Mouse (Mus musculus) stomach, embryonic 16.5 days (tissue): ENCODE data around the gene Zbtb16. TPM values are rescaled to one million over a fixed set of nuclear protein-coding genes. Genes with fewer than 3 reads are reported as not detected.

Experiments used
- ATAC-seq: fragments of 200-750 bp; cut with Nextera tagmentation; 2 replicates; pipeline ENCODE4 v1.8.0; 2017; ENCODE audit warnings: moderate number of reproducible peaks, moderate TSS enrichment; ENCODE audit not compliant: insufficient read depth, low FRiP score
- H3K27ac ChIP-seq: fragments of 300-500 bp; sonication (generic); 2 replicates; pipeline ENCODE4 v1.5.1; 2014; ENCODE audit warnings: low read length
- H3K27me3 ChIP-seq: fragments of 300-500 bp; sonication (generic); 2 replicates; pipeline ENCODE4 v1.6.1; 2014; ENCODE audit warnings: low read length, control low read depth, mixed read lengths; ENCODE audit not compliant: control insufficient read depth, insufficient read depth
- H3K36me3 ChIP-seq: fragments of 300-500 bp; sonication (generic); 2 replicates; pipeline ENCODE4 v1.6.1; 2014; ENCODE audit warnings: low read length; ENCODE audit not compliant: control insufficient read depth, insufficient read depth
- H3K4me1 ChIP-seq: fragments of 300-500 bp; sonication (generic); 2 replicates; pipeline ENCODE4 v1.6.1; 2014; ENCODE audit warnings: low read length, control low read depth, mixed read lengths; ENCODE audit not compliant: control insufficient read depth, insufficient read depth
- H3K4me2 ChIP-seq: fragments of 300-500 bp; sonication (generic); 2 replicates; pipeline ENCODE4 v1.6.1; 2014; ENCODE audit warnings: low read depth, low read length, mixed read lengths
- H3K4me3 ChIP-seq: fragments of 300-500 bp; sonication (generic); replicated peaks from 2 replicates; pipeline ENCODE4 v1.5.1; 2014; ENCODE audit warnings: mild to moderate bottlenecking, low read length
- H3K9ac ChIP-seq: fragments of 300-500 bp; sonication (generic); 2 replicates; pipeline ENCODE4 v1.6.1; 2014; ENCODE audit warnings: low read length
- H3K9me3 ChIP-seq: fragments of 300-500 bp; sonication (generic); replicated peaks from 2 replicates; pipeline ENCODE4 v1.6.1; 2016; ENCODE audit warnings: low read length, control low read depth; ENCODE audit not compliant: control insufficient read depth
- WGBS: fragments of 180-500 bp; shearing (Covaris S2); extraction: QIAGEN DNeasy Blood & Tissue Kit; methylation state at CpG from one replicate; pipeline ENCODE4 v1.1.7; 2014; 5-methylcytosine and 5-hydroxymethylcytosine counted together
- polyA plus RNA-seq: library from polyadenylated mRNA; unstranded; fragments of >200 nt; fragmentation: Nextera tagmentation; extraction: Ambion mirVana; gene quantifications from 2 replicates; pipeline ENCODE4 v1.2.1, GENCODE M21; 2015

The Zbtb16 gene
- polyA plus RNA-seq, 1 experiment from 2014 or later: 5.1 TPM

DNA sequence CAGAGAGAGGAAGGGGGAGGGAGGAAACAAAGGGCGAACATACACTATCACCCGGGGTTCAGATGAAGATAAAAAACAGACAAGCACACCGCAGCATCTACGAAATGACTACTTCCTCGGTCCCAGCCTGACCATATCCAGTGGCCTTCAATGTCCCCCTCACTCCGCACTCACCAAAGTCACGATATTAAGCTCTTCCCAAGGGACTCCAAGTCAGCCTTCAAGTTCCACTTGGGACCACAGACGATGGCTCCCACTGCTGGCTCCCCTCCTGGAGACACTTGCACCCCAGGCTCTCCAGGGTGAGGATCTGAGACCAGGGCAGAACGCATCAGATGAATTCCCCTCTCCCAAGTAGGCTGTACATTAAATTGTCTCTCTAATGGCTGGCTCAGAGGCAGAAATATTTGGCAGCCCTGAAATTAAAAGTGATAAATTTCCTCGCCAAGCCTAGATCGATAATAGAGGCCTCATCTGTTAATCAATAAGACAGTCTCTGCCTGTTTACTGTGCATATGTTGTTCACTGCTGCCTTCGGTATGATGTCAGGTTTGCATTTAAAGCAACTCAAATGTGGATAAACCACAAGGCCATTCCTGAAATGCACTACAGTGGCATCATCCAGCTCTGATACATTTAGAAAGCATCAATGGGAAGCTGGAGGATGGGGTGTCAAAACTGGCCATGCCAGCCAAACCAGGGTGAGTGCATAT, 115.6 kb downstream of the Zbtb16 start:
- no peaks in the 10 kb centered on the region for H3K36me3 ChIP-seq
- ATAC-seq: no peak
- WGBS: 81% methylated on average over 12 of the region's 12 CpGs
- no peak overlapping the region for H3K4me3 ChIP-seq
- H3K27me3 ChIP-seq: no peaks in the 10 kb centered on the region
- peaks cover 21% of the 10 kb centered on the region for H3K4me1 ChIP-seq
- no peak overlapping the region for H3K27ac ChIP-seq
- H3K4me2 ChIP-seq: no peak overlapping the region
- H3K9me3 ChIP-seq: no peaks in the 10 kb centered on the region
- no peak overlapping the region for H3K9ac ChIP-seq

DNA sequence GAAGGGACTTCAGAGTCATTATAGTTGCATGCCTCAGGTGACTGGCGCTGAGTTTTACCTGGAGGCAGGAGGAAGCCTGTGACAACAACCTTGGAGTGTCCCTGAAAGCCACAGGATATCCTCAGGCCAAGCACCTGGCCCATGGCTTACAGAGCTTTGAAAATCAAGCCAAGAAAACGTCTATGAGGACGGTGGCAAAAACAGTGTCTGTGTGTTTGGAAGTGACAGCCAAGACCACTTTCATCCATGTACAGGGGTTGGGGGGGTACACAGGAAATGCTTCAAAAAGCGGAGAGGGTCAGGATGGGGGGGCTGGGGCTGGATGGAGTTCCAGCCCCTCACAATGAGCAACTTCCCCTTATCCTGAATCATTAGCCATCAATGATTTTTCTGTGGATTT, 116.4 kb downstream of the Zbtb16 start:
- Histone ChIP-seq H3K36me3 (no peaks in the 10 kb centered on the region), H3K9me3 (no peaks in the 10 kb centered on the region), H3K9ac (no peak overlapping the region), H3K4me2 (no peak overlapping the region), H3K27ac (no peak overlapping the region), H3K27me3 (no peaks in the 10 kb centered on the region), H3K4me3 (no peak overlapping the region), H3K4me1 (peaks cover 21% of the 10 kb centered on the region)
- 74% methylated on average over 4 of the region's 4 CpGs for WGBS
- no peak for ATAC-seq

DNA sequence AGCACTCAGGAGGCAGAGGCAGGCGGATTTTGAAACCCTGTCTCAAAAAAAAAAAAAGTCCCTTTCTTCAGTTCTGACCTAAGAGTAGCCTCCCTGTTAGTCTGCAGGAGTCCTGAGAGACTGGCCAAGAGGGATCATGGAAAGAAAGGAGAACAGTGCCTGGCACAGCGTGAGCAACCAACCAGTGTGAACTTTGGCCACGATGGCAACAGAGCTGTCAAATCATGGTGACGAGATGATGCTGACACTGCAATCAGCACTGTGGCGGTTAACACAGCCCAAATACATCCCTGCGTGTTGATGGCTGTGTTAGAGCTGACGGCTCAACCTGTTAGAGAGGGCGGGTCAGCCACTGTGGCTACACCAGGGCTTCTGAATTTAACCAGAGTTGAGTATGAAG, 119.5 kb downstream of the Zbtb16 start:
- Histone ChIP-seq H3K36me3 (no peaks in the 10 kb centered on the region), H3K9me3 (no peaks in the 10 kb centered on the region), H3K27me3 (no peaks in the 10 kb centered on the region), H3K4me1 (no peaks in the 10 kb centered on the region), H3K4me3 (no peak overlapping the region), H3K9ac (no peak overlapping the region), H3K4me2 (no peak overlapping the region), H3K27ac (no peak overlapping the region)
- 88% methylated on average over 8 of the region's 8 CpGs for WGBS
- no peak for ATAC-seq

DNA sequence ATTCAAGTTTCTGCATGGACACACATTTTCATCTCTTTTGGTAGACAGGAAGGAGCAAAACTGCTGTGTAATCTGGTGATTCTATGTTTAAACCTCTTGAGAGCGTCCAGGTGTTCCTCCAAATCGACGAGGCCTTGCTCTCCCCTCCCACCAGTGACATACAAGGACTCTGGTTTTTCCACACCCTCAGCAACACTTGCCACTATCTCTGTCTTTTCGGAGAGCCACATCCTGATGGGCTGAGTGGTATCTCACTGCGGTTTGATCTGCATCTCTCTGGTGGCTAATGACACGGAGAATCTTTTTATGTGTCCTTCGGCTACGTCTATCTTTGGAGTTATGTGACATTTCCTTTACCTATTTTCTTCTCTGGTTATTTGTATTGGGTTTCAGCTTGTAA, 121.0 kb downstream of the Zbtb16 start:
- Histone ChIP-seq H3K36me3 (no peaks in the 10 kb centered on the region), H3K4me3 (no peak overlapping the region), H3K4me1 (no peaks in the 10 kb centered on the region), H3K9me3 (no peaks in the 10 kb centered on the region), H3K9ac (no peak overlapping the region), H3K27me3 (no peaks in the 10 kb centered on the region), H3K27ac (no peak overlapping the region), H3K4me2 (no peak overlapping the region)
- no peak for ATAC-seq
- WGBS: 82% methylated on average over 8 of the region's 8 CpGs

DNA sequence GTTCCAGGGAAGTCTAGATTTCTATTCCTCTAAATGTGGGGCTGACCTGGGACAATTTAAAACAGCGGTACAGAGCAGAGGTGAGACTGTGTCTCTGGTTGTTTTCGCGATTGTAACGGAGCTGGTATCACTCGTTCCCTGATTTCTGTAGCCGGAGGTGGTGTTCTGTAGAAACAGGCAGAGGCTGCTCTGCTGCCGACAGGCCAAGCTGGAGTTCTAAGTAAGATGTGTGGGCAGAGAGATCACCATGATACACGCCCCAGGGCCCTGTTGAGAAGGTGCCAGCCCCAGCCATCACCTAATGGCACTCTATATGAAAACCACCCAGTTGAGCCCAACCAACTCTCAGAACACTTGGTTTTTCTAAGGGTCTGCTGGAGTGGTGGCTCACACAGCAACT, 122.2 kb downstream of the Zbtb16 start:
- no peaks in the 10 kb centered on the region for H3K27me3 ChIP-seq
- H3K9ac ChIP-seq: no peak overlapping the region
- H3K9me3 ChIP-seq: no peaks in the 10 kb centered on the region
- H3K4me2 ChIP-seq: no peak overlapping the region
- no peaks in the 10 kb centered on the region for H3K4me1 ChIP-seq
- no peak for ATAC-seq
- no peaks in the 10 kb centered on the region for H3K36me3 ChIP-seq
- H3K4me3 ChIP-seq: no peak overlapping the region
- H3K27ac ChIP-seq: no peak overlapping the region
- 90% methylated on average over 8 of the region's 8 CpGs for WGBS

DNA sequence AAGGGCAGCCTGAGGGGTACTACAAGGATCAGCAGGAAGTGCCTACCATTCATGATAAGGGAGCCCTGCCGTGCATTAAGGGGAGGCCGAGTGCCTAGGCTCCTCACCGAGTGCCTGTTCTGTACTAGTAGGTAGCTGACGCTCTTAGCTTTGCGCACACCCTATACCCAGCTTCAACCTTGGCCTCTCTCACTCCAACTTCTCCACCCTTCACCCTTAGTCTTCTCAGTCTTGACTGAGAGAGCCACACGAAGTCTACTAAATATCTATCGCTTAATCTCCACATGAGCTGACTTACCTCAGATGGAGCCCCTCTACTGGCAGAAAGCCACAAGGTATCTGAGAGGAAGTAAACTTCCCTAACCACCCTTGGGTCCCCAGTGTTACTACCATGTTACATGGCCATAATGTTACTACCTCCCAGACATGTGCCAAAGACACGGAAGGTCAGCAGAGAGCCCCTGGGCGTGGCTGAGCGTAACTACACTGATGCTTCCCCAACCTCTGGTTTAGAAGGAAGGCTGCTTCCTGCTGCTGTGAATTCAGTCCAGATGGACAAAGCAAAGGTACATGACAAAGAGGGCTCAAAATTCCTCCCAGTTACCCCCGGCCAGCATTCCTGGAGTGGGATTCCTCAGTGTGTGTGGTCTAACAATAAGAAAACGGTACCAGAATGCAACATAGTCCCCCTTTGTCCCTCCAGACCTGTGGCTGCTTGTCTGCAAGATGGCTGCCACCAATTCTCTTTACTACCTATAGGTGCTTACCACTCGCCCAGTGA, 122.8 kb downstream of the Zbtb16 start:
- Histone ChIP-seq H3K36me3 (no peaks in the 10 kb centered on the region), H3K9ac (no peak overlapping the region), H3K4me2 (no peak overlapping the region), H3K27me3 (no peaks in the 10 kb centered on the region), H3K9me3 (no peaks in the 10 kb centered on the region), H3K4me1 (no peaks in the 10 kb centered on the region), H3K27ac (no peak overlapping the region), H3K4me3 (no peak overlapping the region)
- no peak for ATAC-seq
- 83% methylated on average over 13 of the region's 13 CpGs for WGBS

DNA sequence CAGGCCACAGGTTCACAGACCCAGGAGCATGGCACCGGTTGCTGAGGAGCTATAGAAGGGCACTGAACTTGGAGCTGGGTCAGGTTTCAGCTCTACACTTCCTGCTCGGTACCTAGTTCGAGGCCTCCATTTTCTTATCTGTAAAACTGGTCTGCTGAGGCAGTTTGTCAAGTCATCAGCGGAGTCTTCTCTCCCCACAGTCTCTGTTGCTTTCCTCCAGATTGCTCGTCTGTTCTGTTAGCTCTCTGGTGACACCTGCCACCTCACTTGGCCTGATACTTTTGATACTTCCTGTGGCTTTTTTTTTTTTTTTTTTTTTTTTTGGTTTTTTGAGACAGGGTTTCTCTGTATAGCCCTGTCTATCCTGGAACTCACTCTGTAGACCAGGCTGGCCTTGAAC, 124.2 kb downstream of the Zbtb16 start:
- Histone ChIP-seq H3K4me1 (peaks cover 7% of the 10 kb centered on the region; the same call in 1 of the 2 replicates), H3K9ac (no peak overlapping the region; the same call in 1 of the 2 replicates), H3K27ac (no peak overlapping the region), H3K27me3 (no peaks in the 10 kb centered on the region), H3K4me2 (no peak overlapping the region), H3K36me3 (no peaks in the 10 kb centered on the region), H3K4me3 (no peak overlapping the region), H3K9me3 (no peaks in the 10 kb centered on the region)
- WGBS: 72% methylated on average over 5 of the region's 5 CpGs
- ATAC-seq: no peak

DNA sequence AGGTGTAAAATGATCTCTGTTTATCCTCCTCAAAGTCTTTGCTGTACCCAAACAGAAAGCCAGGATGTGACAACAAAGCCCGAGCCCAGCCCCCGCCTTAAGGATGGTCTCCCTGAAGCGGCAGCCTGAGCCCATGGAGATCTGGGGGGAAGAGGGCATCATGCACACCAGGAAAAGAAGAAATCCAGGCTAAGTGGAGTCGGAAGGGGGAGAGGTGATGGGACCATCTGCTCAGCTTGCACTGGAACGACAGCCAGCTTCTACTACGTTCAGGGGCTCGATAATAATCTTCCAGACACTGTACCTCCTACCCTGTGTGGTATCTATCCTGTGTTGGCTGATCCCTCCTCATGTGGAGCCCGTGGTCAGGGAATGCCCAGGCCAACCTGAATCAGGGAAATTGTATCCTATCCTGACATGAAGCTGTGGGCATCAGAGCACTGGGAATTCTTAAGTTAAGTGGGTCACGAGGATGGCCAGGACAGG, 124.7 kb downstream of the Zbtb16 start:
- Histone ChIP-seq H3K9me3 (no peaks in the 10 kb centered on the region), H3K27ac (no peak overlapping the region), H3K9ac (no peak overlapping the region; the same call in 1 of the 2 replicates), H3K4me1 (peaks cover 9% of the 10 kb centered on the region; the same call in 1 of the 2 replicates), H3K27me3 (no peaks in the 10 kb centered on the region), H3K4me2 (no peak overlapping the region), H3K36me3 (no peaks in the 10 kb centered on the region), H3K4me3 (no peak overlapping the region)
- WGBS: 34% methylated on average over 9 of the region's 9 CpGs
- no peak for ATAC-seq
